Mouse (Mus musculus): ENCODE measurements around the gene Galntl5. TPM values are rescaled to one million over a fixed set of nuclear protein-coding genes. Genes with fewer than 3 reads are reported as not detected.
"Not testable (repeated sequence)": the region's sequence is repeated elsewhere in the genome, so short reads cannot be mapped to it uniquely, and the experiment has no call there.

The Galntl5 gene
- polyA plus RNA-seq, 2 experiments = not detected

GRCm38 (mm10) chr5:25222752-25223702 lies 41.8 kb downstream of the Galntl5 start, which contains the start of gene E130116L18Rik:
Gene E130116L18Rik (minus strand): TSS chr5:25223153.
- TF ChIP-seq POLR2A (IDR thresholded peaks at IDR 0.05; ENCODE audit: borderline replicate concordance, extremely low read depth, insufficient read depth, insufficient read length) = peak; percentile 25; the same call in 1 of the 2 replicates
- peak within 1 kb of the TSS; percentile 66 for H3K4me2 ChIP-seq (replicated peaks; ENCODE audit: low read depth, low read length, severe bottlenecking)
- 0 out of 2 replicates have a peak, but pooled peaks cover 4% of the 10 kb centered on the region for H3K36me3 ChIP-seq (ENCODE audit: control insufficient read depth, insufficient read depth, low read length)
- peak; percentile 66 for DNase-seq (ENCODE audit: low spot score)
- peaks cover 6% of the 10 kb centered on the region; the same call in 1 of the 2 replicates for H3K4me1 ChIP-seq (ENCODE audit: control insufficient read depth, insufficient read depth, low read length)
- peak within 1 kb of the TSS; percentile 91 for H3K9ac ChIP-seq (ENCODE audit: low read depth, low read length, severe bottlenecking)
- no peaks in the 10 kb centered on the region for H3K27me3 ChIP-seq (ENCODE audit: control insufficient read depth, insufficient read depth, low read length)
- H3K9me3 ChIP-seq (ENCODE audit: control insufficient read depth, low read length) = no peaks in the 10 kb centered on the region
- WGBS = 4% methylated on average over 51 of the region's 72 CpGs
- peak within 1 kb of the TSS; percentile 78 for H3K4me3 ChIP-seq (replicated peaks; ENCODE audit: low read length)
- peak; percentile 97 for ATAC-seq (ENCODE audit: low FRiP score, low read depth)
- peak within 1 kb of the TSS; percentile 90 for H3K27ac ChIP-seq (replicated peaks; ENCODE audit: low read depth, low read length)

- not testable (repeated sequence) for H3K27ac ChIP-seq (replicated peaks; ENCODE audit: low read depth, low read length); H3K27me3 ChIP-seq (ENCODE audit: control insufficient read depth, insufficient read depth, low read length); H3K9me3 ChIP-seq (ENCODE audit: control insufficient read depth, low read length); H3K36me3 ChIP-seq (ENCODE audit: control insufficient read depth, insufficient read depth, low read length); DNase-seq (ENCODE audit: low spot score); H3K4me1 ChIP-seq (ENCODE audit: control insufficient read depth, insufficient read depth, low read length); H3K9ac ChIP-seq (ENCODE audit: low read depth, low read length, severe bottlenecking); ATAC-seq (ENCODE audit: low FRiP score, low read depth); H3K4me2 ChIP-seq (replicated peaks; ENCODE audit: low read depth, low read length, severe bottlenecking); H3K4me3 ChIP-seq (replicated peaks; ENCODE audit: low read length)
- 86% methylated on average over 1 of the region's 1 CpGs for WGBS
Measured at GRCm38 (mm10) chr5:25224377-25224776, 43.1 kb downstream of the Galntl5 start.

GRCm38 (mm10) chr5:25243101-25243500 lies 61.8 kb downstream of the Galntl5 start:
- Histone ChIP-seq H3K4me1 (ENCODE audit: control insufficient read depth, insufficient read depth, low read length) (0 out of 2 replicates have a peak, but pooled peaks cover 3% of the 10 kb centered on the region), H3K27ac (replicated peaks; ENCODE audit: low read depth, low read length) (no peak overlapping the region), H3K4me2 (replicated peaks; ENCODE audit: low read depth, low read length, severe bottlenecking) (no peak overlapping the region), H3K9ac (ENCODE audit: low read depth, low read length, severe bottlenecking) (no peak overlapping the region), H3K36me3 (ENCODE audit: control insufficient read depth, insufficient read depth, low read length) (peaks cover 5% of the 10 kb centered on the region; the same call in 1 of the 2 replicates), H3K9me3 (ENCODE audit: control insufficient read depth, low read length) (no peaks in the 10 kb centered on the region), H3K27me3 (ENCODE audit: control insufficient read depth, insufficient read depth, low read length) (no peaks in the 10 kb centered on the region), H3K4me3 (replicated peaks; ENCODE audit: low read length) (no peak overlapping the region)
- TF ChIP-seq POLR2A (IDR thresholded peaks at IDR 0.05; ENCODE audit: borderline replicate concordance, extremely low read depth, insufficient read depth, insufficient read length) = no peak
- WGBS = 85% methylated on average over 6 of the region's 6 CpGs
- DNase-seq (ENCODE audit: low spot score) = no peak
- no peak for ATAC-seq (ENCODE audit: low FRiP score, low read depth)

GRCm38 (mm10) chr5:25245806-25246472 lies 64.7 kb downstream of the Galntl5 start:
- no peaks in the 10 kb centered on the region for H3K9me3 ChIP-seq (ENCODE audit: control insufficient read depth, low read length)
- DNase-seq (ENCODE audit: low spot score) = no peak
- 80% methylated on average over 10 of the region's 10 CpGs for WGBS
- ATAC-seq (ENCODE audit: low FRiP score, low read depth) = no peak
- H3K36me3 ChIP-seq (ENCODE audit: control insufficient read depth, insufficient read depth, low read length) = peaks cover 13% of the 10 kb centered on the region
- no peak overlapping the region for H3K27ac ChIP-seq (replicated peaks; ENCODE audit: low read depth, low read length)
- H3K4me2 ChIP-seq (replicated peaks; ENCODE audit: low read depth, low read length, severe bottlenecking) = no peak overlapping the region
- no peak overlapping the region for H3K4me3 ChIP-seq (replicated peaks; ENCODE audit: low read length)
- 0 out of 2 replicates have a peak, but pooled peaks cover 3% of the 10 kb centered on the region for H3K4me1 ChIP-seq (ENCODE audit: control insufficient read depth, insufficient read depth, low read length)
- no peak overlapping the region for H3K9ac ChIP-seq (ENCODE audit: low read depth, low read length, severe bottlenecking)
- H3K27me3 ChIP-seq (ENCODE audit: control insufficient read depth, insufficient read depth, low read length) = no peaks in the 10 kb centered on the region
- TF ChIP-seq POLR2A (IDR thresholded peaks at IDR 0.05; ENCODE audit: borderline replicate concordance, extremely low read depth, insufficient read depth, insufficient read length) = no peak

- Histone ChIP-seq H3K4me2 (replicated peaks; ENCODE audit: low read depth, low read length, severe bottlenecking) (no peak overlapping the region), H3K27me3 (ENCODE audit: control insufficient read depth, insufficient read depth, low read length) (no peaks in the 10 kb centered on the region), H3K36me3 (ENCODE audit: control insufficient read depth, insufficient read depth, low read length) (peaks cover 19% of the 10 kb centered on the region), H3K4me3 (replicated peaks; ENCODE audit: low read length) (no peak overlapping the region), H3K4me1 (ENCODE audit: control insufficient read depth, insufficient read depth, low read length) (0 out of 2 replicates have a peak, but pooled peaks cover 3% of the 10 kb centered on the region), H3K27ac (replicated peaks; ENCODE audit: low read depth, low read length) (no peak overlapping the region), H3K9ac (ENCODE audit: low read depth, low read length, severe bottlenecking) (no peak overlapping the region), H3K9me3 (ENCODE audit: control insufficient read depth, low read length) (no peaks in the 10 kb centered on the region)
- no peak for TF ChIP-seq POLR2A (IDR thresholded peaks at IDR 0.05; ENCODE audit: borderline replicate concordance, extremely low read depth, insufficient read depth, insufficient read length)
- 81% methylated on average over 1 of the region's 1 CpGs for WGBS
- DNase-seq (ENCODE audit: low spot score) (no peak), ATAC-seq (ENCODE audit: low FRiP score, low read depth) (no peak)
Measured at GRCm38 (mm10) chr5:25246473-25246865, 65.2 kb downstream of the Galntl5 start.
